Mouse (Mus musculus) stomach, postnatal 0 days (tissue): ENCODE measurements around the gene Sult6b1.

Experiments
- CTCF ChIP-seq: IDR thresholded peaks from 2 replicates; pipeline ENCODE4 v1.5.1; 2016; ENCODE audit warnings: antibody characterized with exemption, low read depth, mild to moderate bottlenecking, moderate library complexity
- EP300 ChIP-seq: optimal IDR thresholded peaks from 2 replicates; pipeline ENCODE3; 2016; ENCODE audit warnings: antibody characterized with exemption

GRCm38 (mm10) chr17:78937229-78937853, 30.5 kb upstream of the Sult6b1 start:
- TF ChIP-seq CTCF, result no peak
- no peak for TF ChIP-seq EP300
